Mouse (Mus musculus): ENCODE measurements around the gene Plac8. TPM values are rescaled to one million over a fixed set of nuclear protein-coding genes. Genes with fewer than 3 reads are reported as not detected.

Plac8 gene
- polyA plus RNA-seq, 1 experiment, result 0.72 TPM

GRCm38 (mm10) chr5:100604061-100604460 is 32.0 kb upstream of the Plac8 start:
- no peak for DNase-seq
- Histone ChIP-seq H3K27me3 (ENCODE audit: control insufficient read depth, insufficient read depth, low read length) (no peaks in the 10 kb centered on the region), H3K4me1 (ENCODE audit: control insufficient read depth, insufficient read depth, low read length) (no peaks in the 10 kb centered on the region), H3K4me3 (replicated peaks; ENCODE audit: insufficient read depth, low read depth, low read length) (no peak overlapping the region), H3K27ac (ENCODE audit: insufficient read depth, low read length) (no peak overlapping the region)
- WGBS, result 66% methylated on average over 4 of the region's 4 CpGs
- TF ChIP-seq CTCF (IDR thresholded peaks at IDR 0.05; ENCODE audit: borderline replicate concordance, insufficient read depth, low read depth, low read length), result no peak
- no peak for TF ChIP-seq POLR2A (IDR thresholded peaks at IDR 0.05; ENCODE audit: borderline replicate concordance, insufficient read depth, low read length)

DNA sequence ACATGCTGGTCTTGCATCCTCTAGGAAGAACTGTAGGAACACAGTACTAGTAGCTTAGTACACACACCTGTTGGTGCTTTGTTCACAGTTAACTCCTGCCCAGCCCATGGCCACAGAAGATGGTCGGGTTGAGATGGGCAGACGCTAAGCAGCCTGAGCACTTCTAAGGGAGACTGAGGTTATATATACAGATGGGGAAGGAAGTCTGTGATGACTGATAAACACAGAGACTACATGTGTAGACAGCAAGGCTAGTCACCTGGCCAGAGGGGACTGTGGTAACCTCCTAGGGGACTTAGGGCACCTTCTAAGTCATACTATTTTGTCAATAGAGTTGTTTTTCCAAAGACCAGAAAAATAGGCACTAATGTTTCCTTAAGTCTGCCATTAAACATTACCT is 29.8 kb upstream of the Plac8 start:
- TF ChIP-seq CTCF (IDR thresholded peaks at IDR 0.05; ENCODE audit: borderline replicate concordance, insufficient read depth, low read depth, low read length), result no peak
- no peak for TF ChIP-seq POLR2A (IDR thresholded peaks at IDR 0.05; ENCODE audit: borderline replicate concordance, insufficient read depth, low read length)
- 84% methylated on average over 2 of the region's 2 CpGs for WGBS
- Histone ChIP-seq H3K27ac (ENCODE audit: insufficient read depth, low read length) (no peak overlapping the region), H3K4me3 (replicated peaks; ENCODE audit: insufficient read depth, low read depth, low read length) (no peak overlapping the region), H3K27me3 (ENCODE audit: control insufficient read depth, insufficient read depth, low read length) (no peaks in the 10 kb centered on the region), H3K4me1 (ENCODE audit: control insufficient read depth, insufficient read depth, low read length) (no peaks in the 10 kb centered on the region)
- no peak for DNase-seq

- 93% methylated on average over 9 of the region's 9 CpGs for WGBS
- TF ChIP-seq POLR2A (IDR thresholded peaks at IDR 0.05; ENCODE audit: borderline replicate concordance, insufficient read depth, low read length) (no peak), CTCF (IDR thresholded peaks at IDR 0.05; ENCODE audit: borderline replicate concordance, insufficient read depth, low read depth, low read length) (no peak)
- DNase-seq, result no peak
These were observed 27.0 kb upstream of the Plac8 start for GRCm38 (mm10) chr5:100598961-100599463.

GRCm38 (mm10) chr5:100597886-100598485 is 25.9 kb upstream of the Plac8 start:
- no peaks in the 10 kb centered on the region for H3K27me3 ChIP-seq (ENCODE audit: control insufficient read depth, insufficient read depth, low read length)
- no peak overlapping the region for H3K4me3 ChIP-seq (replicated peaks; ENCODE audit: insufficient read depth, low read depth, low read length)
- no peaks in the 10 kb centered on the region for H3K4me1 ChIP-seq (ENCODE audit: control insufficient read depth, insufficient read depth, low read length)
- WGBS, result 65% methylated on average over 11 of the region's 11 CpGs
- no peak for DNase-seq
- no peak overlapping the region for H3K27ac ChIP-seq (ENCODE audit: insufficient read depth, low read length)
- TF ChIP-seq CTCF (IDR thresholded peaks at IDR 0.05; ENCODE audit: borderline replicate concordance, insufficient read depth, low read depth, low read length) (no peak), POLR2A (IDR thresholded peaks at IDR 0.05; ENCODE audit: borderline replicate concordance, insufficient read depth, low read length) (no peak)

More at GRCm38 (mm10) chr5:100598961-100599463, 27.0 kb upstream of the Plac8 start:
- no peaks in the 10 kb centered on the region for H3K4me1 ChIP-seq (ENCODE audit: control insufficient read depth, insufficient read depth, low read length)
- no peak overlapping the region for H3K27ac ChIP-seq (ENCODE audit: insufficient read depth, low read length)
- H3K27me3 ChIP-seq (ENCODE audit: control insufficient read depth, insufficient read depth, low read length), result no peaks in the 10 kb centered on the region
- H3K4me3 ChIP-seq (replicated peaks; ENCODE audit: insufficient read depth, low read depth, low read length), result no peak overlapping the region

DNA sequence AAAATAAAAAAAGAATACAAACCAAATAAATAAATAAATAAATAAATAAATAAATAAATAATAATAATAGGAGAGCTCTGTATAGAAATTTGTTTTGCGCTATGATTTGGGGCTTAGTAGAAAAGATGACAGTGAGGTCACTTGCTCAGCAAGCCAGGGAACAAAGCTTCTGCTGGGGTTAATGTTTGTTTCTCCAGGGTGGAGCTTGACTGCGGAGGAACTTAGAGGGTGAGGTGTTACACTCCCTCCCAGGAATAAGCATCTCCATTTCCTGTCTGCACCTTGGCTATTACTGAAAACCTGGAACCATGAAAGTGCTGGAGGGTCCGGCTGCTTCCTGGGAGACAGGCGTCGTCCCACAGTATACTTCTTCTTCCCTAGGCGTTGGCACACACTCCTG is 24.0 kb upstream of the Plac8 start:
- Histone ChIP-seq H3K27me3 (ENCODE audit: control insufficient read depth, insufficient read depth, low read length) (no peaks in the 10 kb centered on the region), H3K27ac (ENCODE audit: insufficient read depth, low read length) (no peak overlapping the region), H3K4me1 (ENCODE audit: control insufficient read depth, insufficient read depth, low read length) (no peaks in the 10 kb centered on the region), H3K4me3 (replicated peaks; ENCODE audit: insufficient read depth, low read depth, low read length) (no peak overlapping the region)
- TF ChIP-seq POLR2A (IDR thresholded peaks at IDR 0.05; ENCODE audit: borderline replicate concordance, insufficient read depth, low read length) (no peak), CTCF (IDR thresholded peaks at IDR 0.05; ENCODE audit: borderline replicate concordance, insufficient read depth, low read depth, low read length) (no peak)
- WGBS, result 87% methylated on average over 6 of the region's 6 CpGs
- DNase-seq, result no peak

DNA sequence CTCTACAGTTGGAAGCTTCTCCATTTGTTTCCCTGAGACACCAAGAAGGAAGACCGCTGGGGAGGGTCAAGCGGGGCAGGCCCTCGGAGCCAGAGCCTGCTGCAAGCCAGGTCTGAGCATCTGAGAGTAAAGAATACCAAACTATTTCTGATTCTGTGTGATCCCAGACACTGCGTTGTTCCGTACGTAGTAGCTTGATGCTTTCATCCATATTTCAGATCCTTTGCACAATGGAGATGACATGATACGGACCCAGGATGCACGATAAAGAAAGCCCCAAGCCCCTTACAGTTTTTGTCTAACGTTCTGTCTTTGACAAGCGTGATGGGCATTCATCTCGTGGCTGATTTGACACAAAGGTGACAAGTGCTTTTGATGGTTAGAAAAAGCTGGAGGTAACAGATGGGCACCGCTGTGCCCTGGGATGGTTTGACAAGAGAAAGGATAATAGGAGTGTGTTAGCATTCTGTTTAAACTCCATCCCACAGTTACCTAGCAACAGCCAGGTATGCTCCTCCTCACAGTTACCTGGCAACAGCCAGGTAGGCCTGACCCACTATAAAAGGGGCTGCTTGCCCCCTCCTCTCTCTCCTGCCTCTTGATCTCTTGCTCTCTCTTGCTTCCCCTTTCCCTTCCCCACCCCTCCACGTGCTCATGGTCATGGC is 22.9 kb upstream of the Plac8 start:
- TF ChIP-seq CTCF (IDR thresholded peaks at IDR 0.05; ENCODE audit: borderline replicate concordance, insufficient read depth, low read depth, low read length) (no peak), POLR2A (IDR thresholded peaks at IDR 0.05; ENCODE audit: borderline replicate concordance, insufficient read depth, low read length) (no peak)
- 75% methylated on average over 13 of the region's 13 CpGs for WGBS

GRCm38 (mm10) chr5:100590505-100590904 is 18.5 kb upstream of the Plac8 start:
- Histone ChIP-seq H3K4me1 (ENCODE audit: control insufficient read depth, insufficient read depth, low read length) (no peaks in the 10 kb centered on the region), H3K4me3 (replicated peaks; ENCODE audit: insufficient read depth, low read depth, low read length) (no peak overlapping the region), H3K27ac (ENCODE audit: insufficient read depth, low read length) (no peak overlapping the region), H3K27me3 (ENCODE audit: control insufficient read depth, insufficient read depth, low read length) (no peaks in the 10 kb centered on the region)
- 91% methylated on average over 5 of the region's 5 CpGs for WGBS
- TF ChIP-seq CTCF (IDR thresholded peaks at IDR 0.05; ENCODE audit: borderline replicate concordance, insufficient read depth, low read depth, low read length), result no peak
- no peak for TF ChIP-seq POLR2A (IDR thresholded peaks at IDR 0.05; ENCODE audit: borderline replicate concordance, insufficient read depth, low read length)
- DNase-seq, result no peak

More for the DNA sequence above, 22.9 kb upstream of the Plac8 start:
- H3K4me1 ChIP-seq (ENCODE audit: control insufficient read depth, insufficient read depth, low read length), result no peaks in the 10 kb centered on the region
- DNase-seq, result no peak
- no peaks in the 10 kb centered on the region for H3K27me3 ChIP-seq (ENCODE audit: control insufficient read depth, insufficient read depth, low read length)
- H3K4me3 ChIP-seq (replicated peaks; ENCODE audit: insufficient read depth, low read depth, low read length), result no peak overlapping the region
- no peak overlapping the region for H3K27ac ChIP-seq (ENCODE audit: insufficient read depth, low read length)

DNA sequence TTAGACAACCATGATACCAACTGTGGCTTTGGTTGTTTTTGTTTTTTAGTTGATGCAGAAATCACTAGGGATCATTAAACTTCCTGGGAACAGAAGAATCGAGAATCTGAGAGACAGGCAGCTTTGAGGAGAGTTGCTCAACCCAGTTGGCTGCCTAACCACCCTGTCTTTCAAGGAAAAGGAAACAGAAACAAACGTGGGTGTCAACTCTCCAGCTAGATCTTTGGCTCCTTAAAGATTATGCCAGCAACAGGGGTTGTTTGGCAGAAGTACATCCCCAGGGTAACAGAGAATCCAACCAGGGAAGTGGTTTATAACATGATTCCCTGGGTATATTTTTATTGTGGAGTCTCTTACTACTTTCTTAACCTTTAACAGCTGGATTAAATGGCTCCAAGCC is 15.6 kb upstream of the Plac8 start:
- Histone ChIP-seq H3K4me1 (ENCODE audit: control insufficient read depth, insufficient read depth, low read length) (no peaks in the 10 kb centered on the region), H3K4me3 (replicated peaks; ENCODE audit: insufficient read depth, low read depth, low read length) (no peak overlapping the region), H3K27me3 (ENCODE audit: control insufficient read depth, insufficient read depth, low read length) (no peaks in the 10 kb centered on the region), H3K27ac (ENCODE audit: insufficient read depth, low read length) (no peak overlapping the region)
- TF ChIP-seq CTCF (IDR thresholded peaks at IDR 0.05; ENCODE audit: borderline replicate concordance, insufficient read depth, low read depth, low read length) (no peak), POLR2A (IDR thresholded peaks at IDR 0.05; ENCODE audit: borderline replicate concordance, insufficient read depth, low read length) (no peak)
- no peak for DNase-seq
- 36% methylated on average over 2 of the region's 2 CpGs for WGBS

Measured in cerebellum, adult 2 months (tissue).